Mouse (Mus musculus) liver, embryonic 12.5 days (tissue): Measurements from ENCODE around the gene Arhgef5. TPM values are rescaled to one million over a fixed set of nuclear protein-coding genes. Genes with fewer than 3 reads are reported as not detected.

ENCODE experiments used
- ATAC-seq: fragments of 200-750 bp; cut with Nextera tagmentation; 2 replicates; pipeline ENCODE4 v1.8.0; 2017; ENCODE audit warnings: moderate number of reproducible peaks, mild to moderate bottlenecking, moderate library complexity
- H3K27ac ChIP-seq: fragments of 300-500 bp; sonication (generic); 2 replicates; pipeline ENCODE4 v1.5.1; 2016; ENCODE audit warnings: mild to moderate bottlenecking
- H3K27me3 ChIP-seq: fragments of 300-500 bp; sonication (generic); replicated peaks from 2 replicates; pipeline ENCODE4 v1.6.1; 2016; ENCODE audit warnings: mild to moderate bottlenecking, moderate library complexity
- H3K36me3 ChIP-seq: fragments of 300-500 bp; sonication (generic); 2 replicates; pipeline ENCODE4 v1.6.1; 2016; ENCODE audit warnings: mild to moderate bottlenecking, moderate library complexity
- H3K4me1 ChIP-seq: fragments of 300-500 bp; sonication (generic); 2 replicates; pipeline ENCODE4 v1.6.1; 2016
- H3K4me2 ChIP-seq: fragments of 300-500 bp; sonication (generic); 2 replicates; pipeline ENCODE4 v1.6.1; 2016; ENCODE audit warnings: mild to moderate bottlenecking, moderate library complexity
- H3K4me3 ChIP-seq: fragments of 300-500 bp; sonication (generic); 2 replicates; pipeline ENCODE4 v1.5.1; 2016; ENCODE audit warnings: mild to moderate bottlenecking, moderate library complexity
- H3K9ac ChIP-seq: fragments of 300-500 bp; sonication (generic); 2 replicates; pipeline ENCODE4 v1.6.1; 2016; ENCODE audit warnings: mild to moderate bottlenecking, moderate library complexity
- H3K9me3 ChIP-seq: fragments of 300-500 bp; sonication (generic); replicated peaks from 2 replicates; pipeline ENCODE4 v1.6.1; 2016; ENCODE audit warnings: mild to moderate bottlenecking, moderate library complexity
- WGBS: fragments of 180-500 bp; shearing (Covaris S2); methylation state at CpG from one replicate; pipeline ENCODE4 v1.1.7; 2016; ENCODE audit not compliant: insufficient replicate concordance; 5-methylcytosine and 5-hydroxymethylcytosine counted together
- polyA plus RNA-seq: library from polyadenylated mRNA; unstranded; fragments of >200 nt; fragmentation: Nextera tagmentation; extraction: Ambion mirVana; gene quantifications from 2 replicates; pipeline ENCODE4 v1.2.1, GENCODE M21; 2016

Gene Arhgef5
- polyA plus RNA-seq, 1 experiment from 2014 or later: 2.5 TPM

DNA sequence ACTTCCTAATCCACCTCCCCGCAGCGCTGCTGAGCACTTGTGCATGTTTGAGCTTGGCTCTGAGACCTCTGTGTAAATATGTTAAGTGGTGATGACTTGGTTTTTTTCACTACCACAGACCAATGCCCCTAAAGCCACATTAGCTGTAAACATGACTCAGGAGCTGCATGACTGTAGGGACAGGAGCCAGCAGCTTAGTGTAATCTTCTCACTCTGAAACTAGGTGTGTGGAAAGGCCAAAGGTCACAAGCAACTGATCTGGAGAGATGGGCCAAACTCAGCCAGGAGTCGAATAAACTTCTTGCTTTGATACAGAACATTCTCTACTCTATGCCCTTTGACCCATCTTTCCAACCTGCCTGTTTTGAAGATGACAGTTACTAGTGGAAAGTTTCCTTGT is 26.7 kb downstream of the Arhgef5 start:
- H3K27ac ChIP-seq: no peak overlapping the region

DNA sequence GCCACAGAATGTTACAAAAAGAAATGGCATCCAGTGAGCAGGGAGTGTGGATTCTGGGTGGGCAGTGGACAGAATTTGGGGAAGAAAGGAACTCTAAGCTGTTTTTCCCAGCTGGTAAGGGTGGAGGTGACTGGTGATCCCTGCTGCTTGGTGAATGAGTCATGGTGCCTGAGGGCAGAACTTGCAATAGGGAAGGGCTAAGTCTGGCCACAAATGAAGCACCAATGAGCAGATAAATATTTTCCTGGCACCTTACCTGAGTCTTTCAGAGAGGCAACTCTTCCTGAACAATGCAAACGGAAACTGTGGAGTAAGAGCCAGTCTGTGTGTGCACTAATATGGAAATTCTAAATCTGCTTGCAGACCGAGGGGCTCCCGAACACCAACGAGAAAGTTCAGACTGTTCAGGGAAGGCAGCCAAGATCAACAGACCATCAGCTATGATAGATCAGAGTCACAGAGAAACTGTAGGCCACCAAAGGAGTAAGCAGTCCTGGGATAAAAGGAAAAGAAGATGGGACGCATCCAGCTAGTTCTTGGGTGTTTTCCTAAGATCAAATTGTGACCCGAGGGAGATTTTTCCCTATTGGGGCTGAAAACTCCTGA is 27.2 kb downstream of the Arhgef5 start:
- H3K4me2 ChIP-seq: no peak overlapping the region
- H3K27ac ChIP-seq: no peak overlapping the region
- H3K9me3 ChIP-seq: no peaks in the 10 kb centered on the region
- no peak overlapping the region for H3K4me3 ChIP-seq
- 70% methylated on average over 6 of the region's 6 CpGs for WGBS
- no peaks in the 10 kb centered on the region for H3K27me3 ChIP-seq
- H3K4me1 ChIP-seq: no peaks in the 10 kb centered on the region
- no peak for ATAC-seq
- no peak overlapping the region for H3K9ac ChIP-seq
- peaks cover 12% of the 10 kb centered on the region for H3K36me3 ChIP-seq

More for the DNA sequence above, 26.7 kb downstream of the Arhgef5 start:
- Histone ChIP-seq H3K9me3 (no peaks in the 10 kb centered on the region), H3K4me3 (no peak overlapping the region), H3K36me3 (peaks cover 12% of the 10 kb centered on the region), H3K9ac (no peak overlapping the region), H3K4me1 (no peaks in the 10 kb centered on the region), H3K4me2 (no peak overlapping the region), H3K27me3 (no peaks in the 10 kb centered on the region)
- WGBS: 57% methylated on average over 3 of the region's 3 CpGs
- no peak for ATAC-seq

DNA sequence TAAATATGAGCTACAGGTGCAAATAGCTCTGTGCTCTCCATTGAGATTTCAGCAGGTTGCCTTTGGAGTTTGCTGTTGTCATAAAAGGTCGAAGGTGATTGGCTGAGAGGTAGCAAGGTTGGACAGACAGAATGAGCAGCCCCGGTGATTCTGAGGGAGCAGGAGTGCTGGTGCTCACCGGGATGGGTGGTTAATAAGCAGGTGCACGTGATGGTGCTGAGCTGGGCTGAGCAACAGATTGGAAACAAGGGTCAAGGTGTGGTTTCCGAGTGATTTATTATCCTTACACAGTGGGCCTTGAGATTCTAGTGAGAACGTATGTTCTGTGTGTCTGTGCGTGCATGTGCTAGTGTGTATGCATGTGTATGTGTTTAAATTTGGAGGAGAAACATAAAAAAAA is 27.8 kb downstream of the Arhgef5 start:
- Histone ChIP-seq H3K4me2 (no peak overlapping the region), H3K9me3 (no peaks in the 10 kb centered on the region), H3K36me3 (peaks cover 12% of the 10 kb centered on the region), H3K4me3 (no peak overlapping the region), H3K4me1 (no peaks in the 10 kb centered on the region), H3K9ac (no peak overlapping the region), H3K27ac (no peak overlapping the region), H3K27me3 (no peaks in the 10 kb centered on the region)
- WGBS: 72% methylated on average over 7 of the region's 7 CpGs
- no peak for ATAC-seq

DNA sequence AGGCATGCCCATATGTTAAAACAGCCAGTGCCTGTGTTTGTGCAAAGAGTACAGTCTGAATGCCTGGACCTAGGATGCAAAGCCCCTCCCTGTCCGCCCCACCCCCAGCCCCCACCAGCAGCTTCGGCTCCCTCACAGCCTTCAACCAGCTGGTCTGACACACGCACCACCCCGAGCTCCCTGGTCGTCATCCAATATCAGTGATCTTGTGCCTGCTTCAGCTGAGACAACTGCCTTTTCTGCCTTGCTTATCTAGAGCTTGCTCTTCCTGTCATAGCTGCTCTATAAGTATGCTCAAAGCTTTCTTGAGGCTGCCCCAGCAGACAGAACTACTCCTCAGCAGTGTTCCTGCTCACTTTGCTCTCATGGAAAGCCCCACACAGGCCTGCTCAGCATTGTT is 30.5 kb downstream of the Arhgef5 start:
- Histone ChIP-seq H3K36me3 (no peaks in the 10 kb centered on the region), H3K9ac (no peak overlapping the region), H3K4me1 (no peaks in the 10 kb centered on the region), H3K4me3 (no peak overlapping the region), H3K27me3 (no peaks in the 10 kb centered on the region), H3K4me2 (no peak overlapping the region), H3K9me3 (no peaks in the 10 kb centered on the region), H3K27ac (no peak overlapping the region)
- 13% methylated on average over 5 of the region's 5 CpGs for WGBS
- no peak for ATAC-seq

DNA sequence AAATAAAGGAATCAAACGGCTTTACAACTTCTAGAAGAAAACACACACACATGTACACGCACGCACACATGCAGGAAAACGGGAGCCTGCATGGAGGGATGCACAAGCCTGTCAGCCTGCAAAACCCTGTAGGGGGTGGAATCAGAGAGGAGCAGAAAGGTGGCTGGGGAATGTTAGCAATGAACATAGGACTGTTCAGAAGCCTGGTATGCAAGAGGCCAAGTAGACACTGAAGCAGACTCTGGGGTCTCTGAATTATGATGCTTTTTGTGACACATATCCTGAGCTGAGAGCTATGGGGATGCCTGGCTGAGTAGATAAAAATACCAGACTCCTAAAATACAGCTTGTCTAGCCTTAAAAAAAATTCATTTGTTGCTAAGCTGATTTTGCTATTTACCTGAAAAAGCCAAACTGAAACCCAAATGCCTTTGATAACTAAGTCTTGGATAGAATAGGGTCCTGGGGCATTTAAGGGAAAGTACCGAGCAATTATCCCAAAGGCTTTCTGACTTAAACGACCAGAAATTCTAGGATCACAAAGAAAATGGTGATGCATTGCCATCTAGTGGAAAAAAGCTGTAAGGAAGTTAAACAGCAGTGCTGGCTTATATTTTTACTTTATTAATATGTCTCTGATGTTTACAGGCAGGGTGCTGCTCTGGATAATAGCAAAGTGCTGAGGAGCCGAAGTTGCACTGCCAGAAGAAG is 31.6 kb downstream of the Arhgef5 start:
- Histone ChIP-seq H3K9me3 (no peaks in the 10 kb centered on the region), H3K27me3 (no peaks in the 10 kb centered on the region), H3K4me3 (no peak overlapping the region), H3K27ac (no peak overlapping the region), H3K4me1 (no peaks in the 10 kb centered on the region), H3K36me3 (no peaks in the 10 kb centered on the region), H3K4me2 (no peak overlapping the region), H3K9ac (no peak overlapping the region)
- WGBS: 39% methylated on average over 7 of the region's 7 CpGs
- ATAC-seq: no peak

DNA sequence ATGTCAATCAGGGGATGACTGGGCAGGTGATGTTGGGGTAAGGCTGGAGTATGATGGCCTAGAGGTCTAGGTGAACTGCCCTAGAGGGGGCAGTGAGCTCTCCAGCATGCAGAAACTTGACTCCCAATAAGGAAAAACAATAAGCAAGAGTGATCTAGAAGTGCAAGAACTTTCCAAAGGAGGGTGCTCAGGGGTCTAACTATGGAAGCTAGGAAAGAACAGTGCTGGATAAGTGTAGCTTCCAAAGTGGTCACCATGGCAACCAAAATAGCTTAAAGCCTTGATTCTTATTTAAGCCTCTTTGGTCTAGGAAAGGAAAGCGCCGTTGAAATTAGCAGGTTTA is 32.1 kb downstream of the Arhgef5 start:
- ATAC-seq: no peak
- H3K4me2 ChIP-seq: no peak overlapping the region
- no peak overlapping the region for H3K9ac ChIP-seq
- no peak overlapping the region for H3K27ac ChIP-seq
- WGBS: 49% methylated on average over 2 of the region's 2 CpGs
- H3K27me3 ChIP-seq: no peaks in the 10 kb centered on the region
- H3K4me3 ChIP-seq: no peak overlapping the region
- H3K4me1 ChIP-seq: no peaks in the 10 kb centered on the region
- no peaks in the 10 kb centered on the region for H3K9me3 ChIP-seq
- no peaks in the 10 kb centered on the region for H3K36me3 ChIP-seq

DNA sequence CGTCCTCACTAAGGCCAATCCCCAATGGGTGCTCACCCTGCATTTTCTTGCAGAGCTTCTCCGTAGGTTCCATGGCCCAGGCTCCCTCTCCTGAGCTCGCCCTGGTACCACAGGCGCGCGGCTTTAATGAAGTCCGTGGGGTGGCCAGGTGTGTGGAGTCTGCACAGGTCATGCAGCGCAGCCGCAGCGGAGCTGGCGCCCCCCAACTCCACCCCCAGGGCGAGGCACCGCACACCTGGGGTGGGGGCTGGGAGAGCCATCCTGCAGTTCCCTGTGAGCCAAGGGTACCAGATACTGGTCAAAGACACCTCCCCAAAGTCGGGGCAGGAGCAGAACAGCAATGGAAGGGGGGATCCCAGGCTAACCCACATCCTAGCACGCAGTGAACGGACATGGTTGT is 44.1 kb downstream of the Arhgef5 start, which contains the start of gene Nobox:
TSS of gene Nobox (minus strand) at position 101 of the 400 bp plus-strand sequence.
- Histone ChIP-seq H3K27me3 (no peaks in the 10 kb centered on the region), H3K4me2 (no peak within 1 kb of the TSS), H3K4me3 (no peak within 1 kb of the TSS), H3K27ac (no peak within 1 kb of the TSS), H3K9me3 (no peaks in the 10 kb centered on the region), H3K9ac (no peak within 1 kb of the TSS), H3K36me3 (no peaks in the 10 kb centered on the region), H3K4me1 (no peaks in the 10 kb centered on the region)
- no peak for ATAC-seq
- 48% methylated on average over 16 of the region's 16 CpGs for WGBS

DNA sequence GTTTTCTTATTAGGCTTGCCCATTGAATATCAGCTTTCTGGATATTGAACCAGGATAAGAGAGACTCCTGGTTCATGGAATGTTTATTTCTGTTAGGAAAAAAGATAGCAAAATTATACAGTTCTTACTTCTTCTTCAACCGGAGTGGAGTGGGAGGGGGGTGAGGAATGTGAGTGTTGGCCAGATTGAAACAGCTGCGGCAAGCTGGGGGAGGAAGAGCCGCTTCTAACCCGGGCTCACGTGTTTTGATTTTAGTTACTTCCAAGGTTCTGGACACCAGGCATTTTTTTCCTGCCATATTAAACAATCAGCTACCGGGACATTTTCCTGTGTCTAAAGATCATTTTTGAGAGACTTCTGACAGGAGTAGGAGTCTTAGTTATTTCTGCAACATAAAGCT is 44.7 kb downstream of the Arhgef5 start:
- H3K4me3 ChIP-seq: no peak overlapping the region
- H3K27me3 ChIP-seq: no peaks in the 10 kb centered on the region
- 67% methylated on average over 6 of the region's 6 CpGs for WGBS
- no peak overlapping the region for H3K27ac ChIP-seq
- no peaks in the 10 kb centered on the region for H3K9me3 ChIP-seq
- H3K9ac ChIP-seq: no peak overlapping the region
- H3K36me3 ChIP-seq: no peaks in the 10 kb centered on the region
- no peak for ATAC-seq
- H3K4me1 ChIP-seq: no peaks in the 10 kb centered on the region
- H3K4me2 ChIP-seq: no peak overlapping the region

DNA sequence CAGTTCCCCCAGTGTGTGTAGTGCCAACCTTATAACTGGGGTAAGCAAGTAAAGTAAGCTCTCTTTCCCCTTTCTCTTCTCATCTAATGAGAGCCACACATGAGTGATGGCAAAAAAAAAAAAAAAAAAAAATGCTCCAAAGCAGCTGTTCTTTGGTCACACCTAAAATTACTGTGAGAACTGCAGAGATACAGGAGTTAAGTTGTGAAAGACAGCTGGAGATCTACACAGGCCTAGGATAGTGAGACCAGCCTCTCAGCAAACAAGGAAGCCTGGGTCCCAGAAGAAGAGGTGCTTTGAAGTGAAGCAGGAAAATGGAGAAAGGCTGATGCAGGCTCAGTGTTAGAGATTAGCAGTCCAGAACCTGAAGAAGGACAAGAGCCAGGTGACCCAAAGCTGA is 47.2 kb downstream of the Arhgef5 start:
- Histone ChIP-seq H3K4me2 (no peak overlapping the region), H3K27me3 (no peaks in the 10 kb centered on the region), H3K9ac (no peak overlapping the region), H3K4me3 (no peak overlapping the region), H3K9me3 (no peaks in the 10 kb centered on the region), H3K27ac (no peak overlapping the region), H3K36me3 (no peaks in the 10 kb centered on the region), H3K4me1 (no peaks in the 10 kb centered on the region)
- no peak for ATAC-seq

DNA sequence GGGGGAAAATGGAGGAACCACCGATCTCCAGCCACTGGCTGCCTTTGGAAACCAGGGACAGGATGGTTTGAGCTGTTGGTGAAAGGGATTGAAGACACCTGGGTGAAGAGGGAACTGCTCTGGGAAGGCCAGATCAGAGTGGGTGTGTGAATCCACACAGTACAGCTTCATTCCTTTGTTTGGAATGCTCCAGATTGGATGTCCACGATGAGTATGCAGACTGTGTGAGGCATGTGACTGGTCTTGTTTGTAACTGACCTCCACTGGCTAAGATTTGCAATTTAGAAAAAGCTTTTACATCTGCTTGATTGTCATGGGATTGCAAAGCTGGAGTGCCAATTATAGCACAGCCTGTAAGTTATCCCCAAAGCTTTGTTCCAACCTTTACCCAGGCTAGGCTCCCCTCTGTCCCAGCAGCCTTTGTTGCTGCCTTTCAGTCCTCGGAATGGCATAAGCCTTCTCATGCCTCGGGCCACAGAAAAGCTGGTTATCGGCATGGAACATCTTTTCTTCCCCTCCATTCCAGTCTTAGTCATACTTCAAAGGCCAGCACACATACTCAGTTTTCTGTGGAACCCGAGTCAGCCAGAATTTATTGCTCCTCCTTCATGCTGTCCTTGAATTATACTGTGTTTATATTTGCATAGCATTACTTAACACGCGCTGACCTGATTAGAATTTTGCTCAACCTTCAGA is 47.7 kb downstream of the Arhgef5 start:
- Histone ChIP-seq H3K4me3 (no peak overlapping the region), H3K27ac (no peak overlapping the region), H3K4me1 (no peaks in the 10 kb centered on the region), H3K9me3 (no peaks in the 10 kb centered on the region), H3K27me3 (no peaks in the 10 kb centered on the region), H3K4me2 (no peak overlapping the region), H3K36me3 (no peaks in the 10 kb centered on the region), H3K9ac (no peak overlapping the region)
- ATAC-seq: no peak
- WGBS: 63% methylated on average over 8 of the region's 8 CpGs

DNA sequence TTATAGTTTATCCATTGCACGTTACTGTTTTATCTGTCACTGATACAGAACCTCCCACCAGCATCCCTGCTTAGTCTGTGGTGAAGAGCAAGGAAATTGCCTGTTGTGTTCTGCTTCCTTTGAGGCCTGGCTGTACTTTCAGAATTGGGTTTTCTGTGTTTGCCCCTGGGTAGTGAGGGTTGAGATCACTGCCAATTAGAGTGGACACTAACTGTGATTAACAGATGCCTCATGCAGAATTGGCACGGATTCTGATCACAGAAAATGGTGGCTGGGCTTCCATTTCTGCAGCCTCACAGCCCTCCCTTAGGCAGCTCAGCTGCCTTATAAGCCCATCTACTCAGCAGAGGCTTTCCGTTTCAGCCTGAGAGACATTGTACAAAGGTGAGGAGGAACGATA is 68.1 kb downstream of the Arhgef5 start:
- 0 out of 2 replicates have a peak, but pooled peaks cover 3% of the 10 kb centered on the region for H3K4me1 ChIP-seq
- no peaks in the 10 kb centered on the region for H3K36me3 ChIP-seq
- H3K9ac ChIP-seq: no peak overlapping the region
- H3K4me2 ChIP-seq: no peak overlapping the region
- H3K9me3 ChIP-seq: no peaks in the 10 kb centered on the region
- no peak overlapping the region for H3K27ac ChIP-seq
- no peak overlapping the region for H3K4me3 ChIP-seq
- WGBS: 67% methylated on average over 4 of the region's 4 CpGs
- ATAC-seq: no peak
- no peaks in the 10 kb centered on the region for H3K27me3 ChIP-seq

DNA sequence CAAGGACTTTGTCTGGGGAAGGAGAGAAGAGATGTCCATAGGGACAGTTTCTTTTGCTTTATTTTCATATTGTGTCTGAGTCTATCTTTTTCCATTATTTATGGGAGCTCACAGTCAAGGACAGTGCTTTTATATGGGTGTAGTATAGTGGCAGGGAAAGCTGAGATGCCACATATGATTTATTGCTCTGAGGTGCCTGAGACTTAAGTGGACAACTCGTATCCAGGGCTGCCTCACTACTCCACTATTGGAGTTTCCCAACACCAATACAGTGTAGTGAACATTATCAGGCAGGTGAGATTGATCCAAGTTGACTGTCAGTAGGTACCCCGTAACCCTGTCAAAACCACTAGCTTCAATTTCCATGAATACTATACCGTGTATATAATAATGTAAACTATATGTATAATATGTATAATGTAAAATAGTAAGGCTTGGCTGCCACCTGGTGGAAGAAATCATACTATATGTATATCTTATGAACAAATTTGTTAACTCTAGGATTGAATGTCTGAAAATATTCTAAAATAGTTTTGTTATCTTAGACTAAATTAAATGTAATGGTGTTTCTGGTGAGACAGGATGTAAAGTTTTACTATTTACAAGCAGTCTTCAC is 70.3 kb downstream of the Arhgef5 start:
- no peak for ATAC-seq
- no peaks in the 10 kb centered on the region for H3K36me3 ChIP-seq
- H3K9me3 ChIP-seq: no peaks in the 10 kb centered on the region
- H3K4me3 ChIP-seq: no peak overlapping the region
- 0 out of 2 replicates have a peak, but pooled peaks cover 3% of the 10 kb centered on the region for H3K4me1 ChIP-seq
- no peak overlapping the region for H3K27ac ChIP-seq
- H3K4me2 ChIP-seq: no peak overlapping the region
- H3K27me3 ChIP-seq: no peaks in the 10 kb centered on the region
- no peak overlapping the region for H3K9ac ChIP-seq
- 58% methylated on average over 3 of the region's 3 CpGs for WGBS
